In genomic region chr3:53361202-53361601, GRCm38 (mm10) we compare ENCODE assay signal across 16 mouse cellular contexts.
"Had no signal": no experiment of that assay in that cellular context is flagged by ENCODE, and none has a peak within 500 bp of the region (broad histone marks: within the 10 kb centered on the region; RNA-seq: fewer than 3 reads in every experiment).

No protein-coding gene starts in this region.

- H3K27ac ChIP-seq: kidney, embryonic 15.5 days; limb, embryonic 15.5 days; liver, embryonic 14.5 days; midbrain, embryonic 12.5 days; neural tube, embryonic 13.5 days; stomach, embryonic 15.5 days had no signal

- H3K4me3 ChIP-seq: kidney, embryonic 15.5 days; limb, embryonic 15.5 days; megakaryocyte, embryonic 14.5 days; midbrain, embryonic 12.5 days; neural tube, embryonic 13.5 days; stomach, embryonic 15.5 days had no signal

- DNase-seq: kidney, postnatal 14 days; lung, adult 18-20 months; lung, postnatal 10 days; lung, postnatal 4 days; retina, postnatal 1 day; right cerebral cortex, postnatal 4 days; spleen, adult 18-20 months; thymus, adult 2 months; thymus, postnatal 25 days had no signal
